8 mouse cellular contexts compared by ENCODE assay signal in genomic region chr2:26444368-26444767, GRCm38 (mm10). TPM values are rescaled to one million over a fixed set of nuclear protein-coding genes. Genes with fewer than 3 reads are reported as not detected.
DNase-seq lines count a peak whose midpoint lies in the region; ATAC-seq and TF ChIP-seq lines count a peak whose summit lies in the region.

No protein-coding gene starts in this region.

- peak overlapping the region; percentile 90 for H3K9ac ChIP-seq in heart, embryonic 12.5 days
- peak overlapping the region; percentile 90 for H3K9ac ChIP-seq in hindbrain, postnatal 0 days (replicated peaks; ENCODE audit: low read length)

- under 1% methylated on average over 15 of the region's 15 CpGs for WGBS in heart, embryonic 12.5 days
- WGBS in hindbrain, postnatal 0 days = 4% methylated on average over 15 of the region's 15 CpGs
- WGBS in midbrain, embryonic 10.5 days = 5% methylated on average over 15 of the region's 15 CpGs

- H3K4me2 ChIP-seq in heart, embryonic 12.5 days = peak overlapping the region; percentile 85
- H3K4me2 ChIP-seq in hindbrain, postnatal 0 days (ENCODE audit: low read depth, low read length) = peak overlapping the region; percentile 86

- H3K36me3 ChIP-seq in heart, embryonic 12.5 days = peaks cover 28% of the 10 kb centered on the region
- H3K36me3 ChIP-seq in hindbrain, postnatal 0 days (ENCODE audit: insufficient read depth, low read length) = peaks cover 23% of the 10 kb centered on the region
- H3K36me3 ChIP-seq in midbrain, embryonic 10.5 days = peaks cover 27% of the 10 kb centered on the region

- peak overlapping the region; percentile 97 for H3K4me3 ChIP-seq in heart, embryonic 12.5 days
- H3K4me3 ChIP-seq in bone marrow macrophage, adult 2 months (ENCODE audit: insufficient read depth, low read length) = peak overlapping the region; percentile 74
- peak overlapping the region; percentile 82 for H3K4me3 ChIP-seq in hindbrain, postnatal 0 days (ENCODE audit: low read length)
- H3K4me3 ChIP-seq in midbrain, embryonic 10.5 days = peak overlapping the region; percentile 93

- H3K27me3 ChIP-seq in heart, embryonic 12.5 days (replicated peaks) = no peaks in the 10 kb centered on the region
- H3K27me3 ChIP-seq in hindbrain, postnatal 0 days (ENCODE audit: insufficient read depth, low read length) = no peaks in the 10 kb centered on the region
- no peaks in the 10 kb centered on the region for H3K27me3 ChIP-seq in midbrain, embryonic 10.5 days (ENCODE audit: low read depth, poor library complexity, severe bottlenecking)

- TF ChIP-seq CTCF in bone marrow macrophage, adult 2 months (IDR thresholded peaks at IDR 0.05; ENCODE audit: low read depth, low read length) = no peak
- no peak for TF ChIP-seq CTCF in hindbrain, postnatal 0 days (IDR thresholded peaks at IDR 0.05; ENCODE audit: low read depth)

- H3K27ac ChIP-seq in heart, embryonic 12.5 days (ENCODE audit: poor library complexity, severe bottlenecking) = peak overlapping the region; percentile 92
- peak overlapping the region; percentile 39 for H3K27ac ChIP-seq in bone marrow macrophage, adult 2 months (ENCODE audit: insufficient read depth, low read depth, low read length)
- peak overlapping the region; percentile 92 for H3K27ac ChIP-seq in hindbrain, postnatal 0 days
- peak overlapping the region; percentile 92 for H3K27ac ChIP-seq in midbrain, embryonic 10.5 days (replicated peaks)

- no peak for ATAC-seq in heart, embryonic 12.5 days (ENCODE audit: insufficient number of reproducible peaks, low FRiP score)
- no peak for ATAC-seq in hindbrain, postnatal 0 days
- no peak for ATAC-seq in erythroid progenitor cell, adult 5-6 weeks (replicated peaks; ENCODE audit: low FRiP score, poor library complexity, severe bottlenecking)

- H3K4me1 ChIP-seq in heart, embryonic 12.5 days (replicated peaks) = peaks cover 29% of the 10 kb centered on the region
- H3K4me1 ChIP-seq in bone marrow macrophage, adult 2 months (ENCODE audit: control insufficient read depth, insufficient read depth, low read length) = peaks cover 10% of the 10 kb centered on the region
- H3K4me1 ChIP-seq in hindbrain, postnatal 0 days (ENCODE audit: insufficient read depth, low read length) = peaks cover 23% of the 10 kb centered on the region
- H3K4me1 ChIP-seq in midbrain, embryonic 10.5 days = peaks cover 49% of the 10 kb centered on the region

- no peak for DNase-seq in heart, adult 8-10 months (ENCODE audit: low spot score)
- DNase-seq in hindbrain, postnatal 0 days (ENCODE audit: low spot score) = peak; percentile 8
- DNase-seq in midbrain, embryonic 10.5 days (ENCODE audit: low spot score) = no peak
- no peak for DNase-seq in retina, embryonic 14.5 days (ENCODE audit: low spot score)
- no peak for DNase-seq in layer of hippocampus, adult 9-10 months (ENCODE audit: low spot score)

- TF ChIP-seq POLR2A in bone marrow macrophage, adult 2 months (IDR thresholded peaks at IDR 0.05; ENCODE audit: borderline replicate concordance, low read depth, low read length) = no peak

- no peaks in the 10 kb centered on the region for H3K9me3 ChIP-seq in heart, embryonic 12.5 days (replicated peaks)
- no peaks in the 10 kb centered on the region for H3K9me3 ChIP-seq in hindbrain, postnatal 0 days (ENCODE audit: low read length)
- no peaks in the 10 kb centered on the region for H3K9me3 ChIP-seq in midbrain, embryonic 10.5 days (replicated peaks)

RNA-seq across cellular contexts. Expression of gene Sec16a, which starts 0.6 kb away (rescaled TPM):
- 22.6 and 24.5 TPM in 2 replicates for polyA plus RNA-seq in heart, embryonic 12.5 days (2016; fragmentation: Nextera tagmentation; extraction: Ambion mirVana)
- 10 to 100 TPM; 40.7 to 45.7 (median 41.7) TPM for total RNA-seq in heart, adult 8-10 months (2022)
- polyA plus RNA-seq in bone marrow macrophage, adult 2 months (2012; ENCODE audit: insufficient read depth, insufficient read length, missing spikeins) = 26.4 and 41.7 TPM in 2 replicates
- 60.9 and 89.2 TPM in 2 replicates for total RNA-seq in hindbrain, postnatal 0 days (2014; rRNA removed)
- polyA plus RNA-seq in hindbrain, postnatal 0 days (2015; fragmentation: Nextera tagmentation; extraction: Ambion mirVana) = 9.9 and 10.5 TPM in 2 replicates
- polyA plus RNA-seq in midbrain, embryonic 10.5 days (2016; fragmentation: Nextera tagmentation; extraction: Ambion mirVana) = 21.4 and 28.7 TPM in 2 replicates
- total RNA-seq in erythroid progenitor cell, adult 5-6 weeks (2015; ENCODE audit: low replicate concordance) = 13.0 TPM in 2 replicates
- 7.3 and 15.7 TPM in 2 replicates for total RNA-seq in erythroid progenitor cell, adult 5-6 weeks (2017; ENCODE audit: low replicate concordance)

RNA-seq across cellular contexts. Expression of gene Inpp5e, which starts 35.4 kb away (rescaled TPM):
- 17.7 and 19.1 TPM in 2 replicates for polyA plus RNA-seq in heart, embryonic 12.5 days (2016; fragmentation: Nextera tagmentation; extraction: Ambion mirVana)
- 10 to 100 TPM; 14.9 to 19.2 (median 15.8) TPM for total RNA-seq in heart, adult 8-10 months (2022)
- 19.0 and 20.6 TPM in 2 replicates for polyA plus RNA-seq in bone marrow macrophage, adult 2 months (2012; ENCODE audit: insufficient read depth, insufficient read length, missing spikeins)
- 30.2 and 40.6 TPM in 2 replicates for total RNA-seq in hindbrain, postnatal 0 days (2014; rRNA removed)
- polyA plus RNA-seq in hindbrain, postnatal 0 days (2015; fragmentation: Nextera tagmentation; extraction: Ambion mirVana) = 16.3 and 17.3 TPM in 2 replicates
- polyA plus RNA-seq in midbrain, embryonic 10.5 days (2016; fragmentation: Nextera tagmentation; extraction: Ambion mirVana) = 23.4 and 31.3 TPM in 2 replicates
- total RNA-seq in erythroid progenitor cell, adult 5-6 weeks (2015; ENCODE audit: low replicate concordance) = 13.7 and 22.2 TPM in 2 replicates
- total RNA-seq in erythroid progenitor cell, adult 5-6 weeks (2017; ENCODE audit: low replicate concordance) = 12.3 and 26.5 TPM in 2 replicates

RNA-seq across cellular contexts. Expression of gene Pmpca, which starts 55.2 kb away (rescaled TPM):
- 142 and 145 TPM in 2 replicates for polyA plus RNA-seq in heart, embryonic 12.5 days (2016; fragmentation: Nextera tagmentation; extraction: Ambion mirVana)
- 100 to 1,000 TPM; 137 to 173 (median 153) TPM for total RNA-seq in heart, adult 8-10 months (2022)
- polyA plus RNA-seq in bone marrow macrophage, adult 2 months (2012; ENCODE audit: insufficient read depth, insufficient read length, missing spikeins) = 38.5 and 51.6 TPM in 2 replicates
- 58.7 and 68.5 TPM in 2 replicates for total RNA-seq in hindbrain, postnatal 0 days (2014; rRNA removed)
- polyA plus RNA-seq in hindbrain, postnatal 0 days (2015; fragmentation: Nextera tagmentation; extraction: Ambion mirVana) = 94.9 and 95.8 TPM in 2 replicates
- polyA plus RNA-seq in midbrain, embryonic 10.5 days (2016; fragmentation: Nextera tagmentation; extraction: Ambion mirVana) = 156 TPM in 2 replicates
- total RNA-seq in erythroid progenitor cell, adult 5-6 weeks (2015; ENCODE audit: low replicate concordance) = 18.9 and 35.7 TPM in 2 replicates
- total RNA-seq in erythroid progenitor cell, adult 5-6 weeks (2017; ENCODE audit: low replicate concordance) = 28.9 and 34.4 TPM in 2 replicates

RNA-seq across cellular contexts. Expression of gene Entr1, which starts 55.3 kb away (rescaled TPM):
- 91.7 and 95.5 TPM in 2 replicates for polyA plus RNA-seq in heart, embryonic 12.5 days (2016; fragmentation: Nextera tagmentation; extraction: Ambion mirVana)
- 10 to 100 TPM; 38.1 to 49.7 (median 44.6) TPM for total RNA-seq in heart, adult 8-10 months (2022)
- 61.5 and 70.4 TPM in 2 replicates for polyA plus RNA-seq in bone marrow macrophage, adult 2 months (2012; ENCODE audit: insufficient read depth, insufficient read length, missing spikeins)
- total RNA-seq in hindbrain, postnatal 0 days (2014; rRNA removed) = 115 and 135 TPM in 2 replicates
- polyA plus RNA-seq in hindbrain, postnatal 0 days (2015; fragmentation: Nextera tagmentation; extraction: Ambion mirVana) = 133 and 138 TPM in 2 replicates
- polyA plus RNA-seq in midbrain, embryonic 10.5 days (2016; fragmentation: Nextera tagmentation; extraction: Ambion mirVana) = 128 and 132 TPM in 2 replicates
- 35.7 and 40.7 TPM in 2 replicates for total RNA-seq in erythroid progenitor cell, adult 5-6 weeks (2015; ENCODE audit: low replicate concordance)
- 43.7 and 51.0 TPM in 2 replicates for total RNA-seq in erythroid progenitor cell, adult 5-6 weeks (2017; ENCODE audit: low replicate concordance)

Comparison
In these comparisons a context has a peak if more than half of its experiments do, and no peak if none do; other contexts are left out.
1. H3K27ac ChIP-seq: peak in every context shown above with its lines; median percentile 92 in heart, embryonic 12.5 days; 92 in hindbrain, postnatal 0 days; 92 in midbrain, embryonic 10.5 days; 39 in bone marrow macrophage, adult 2 months.